Mouse (Mus musculus) G1E (cell line): ENCODE results near the gene Tbc1d5.

Experiments
- CTCF ChIP-seq: IDR thresholded peaks from 2 replicates; pipeline ENCODE4 v1.5.1; 2012; ENCODE audit warnings: low read depth, low read length, inconsistent platforms, mixed read lengths
- TAL1 ChIP-seq: conservative IDR thresholded peaks from 2 replicates; pipeline ENCODE4 v1.6.1; 2012; ENCODE audit warnings: low read depth, low read length, inconsistent platforms, mixed read lengths

DNA sequence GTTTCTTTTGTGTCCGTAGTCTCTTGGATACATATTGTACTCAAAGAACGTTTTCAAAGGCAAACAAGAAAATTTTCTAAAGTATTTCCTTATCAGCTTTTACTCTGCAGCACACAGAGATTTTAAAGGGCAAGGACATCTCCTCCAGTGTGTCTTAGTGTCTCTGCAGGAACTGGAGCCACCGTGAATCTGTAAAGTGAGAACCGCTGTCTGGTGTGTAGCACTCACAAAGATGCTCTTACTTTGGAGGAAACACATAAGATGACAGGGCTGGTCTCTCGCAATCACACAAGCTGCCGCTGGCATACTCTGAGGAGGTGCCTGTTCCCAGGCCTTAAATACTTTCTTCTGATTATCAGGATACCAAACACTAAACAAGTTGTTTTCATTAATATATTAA, 37.3 kb upstream of the Tbc1d5 start:
- no peak for TF ChIP-seq TAL1
- no peak for TF ChIP-seq CTCF
